Mouse (Mus musculus): ENCODE results near the gene Dhdh. TPM values are rescaled to one million over a fixed set of nuclear protein-coding genes. Genes with fewer than 3 reads are reported as not detected.
"Not testable (repeated sequence)": the region's sequence is repeated elsewhere in the genome, so short reads cannot be mapped to it uniquely, and the experiment has no call there.

The Dhdh gene
- total and polyA plus RNA-seq, 2 experiments from 2014 or later: 4.7 to 6.2 TPM

GRCm38 (mm10) chr7:45522194-45522752 is 33.7 kb upstream of the Dhdh start:
- WGBS: 51% methylated on average over 16 of the region's 16 CpGs
- H3K4me2 ChIP-seq (ENCODE audit: low read depth, low read length): peak overlapping the region; percentile 61
- H3K9ac ChIP-seq (replicated peaks; ENCODE audit: low read length): no peak overlapping the region; the same call in 1 of the 2 replicates
- no peak for TF ChIP-seq CTCF (IDR thresholded peaks at IDR 0.05; ENCODE audit: low read depth)
- DNase-seq (ENCODE audit: low spot score) (no peak), ATAC-seq (no peak)
- H3K4me3 ChIP-seq (ENCODE audit: low read length): peak overlapping the region; percentile 47
- H3K36me3 ChIP-seq (ENCODE audit: insufficient read depth, low read length): no peaks in the 10 kb centered on the region
- H3K9me3 ChIP-seq (ENCODE audit: low read length): no peaks in the 10 kb centered on the region
- H3K27ac ChIP-seq: no peak overlapping the region
- H3K4me1 ChIP-seq (ENCODE audit: insufficient read depth, low read length): peaks cover 11% of the 10 kb centered on the region; the same call in 1 of the 2 replicates
- no peaks in the 10 kb centered on the region for H3K27me3 ChIP-seq (ENCODE audit: insufficient read depth, low read length)

GRCm38 (mm10) chr7:45521728-45522184 is 33.2 kb upstream of the Dhdh start:
- H3K27ac ChIP-seq: peak overlapping the region; percentile 81
- peak overlapping the region; percentile 47 for H3K4me3 ChIP-seq (ENCODE audit: low read length)
- under 1% methylated on average over 28 of the region's 28 CpGs for WGBS
- DNase-seq (ENCODE audit: low spot score) (peak; percentile 96), ATAC-seq (peak; percentile 71)
- H3K4me2 ChIP-seq (ENCODE audit: low read depth, low read length): peak overlapping the region; percentile 61
- H3K9me3 ChIP-seq (ENCODE audit: low read length): no peaks in the 10 kb centered on the region
- no peaks in the 10 kb centered on the region for H3K36me3 ChIP-seq (ENCODE audit: insufficient read depth, low read length)
- TF ChIP-seq CTCF (IDR thresholded peaks at IDR 0.05; ENCODE audit: low read depth): peak; percentile 55
- H3K4me1 ChIP-seq (ENCODE audit: insufficient read depth, low read length): peaks cover 11% of the 10 kb centered on the region; the same call in 1 of the 2 replicates
- H3K9ac ChIP-seq (replicated peaks; ENCODE audit: low read length): peak overlapping the region; percentile 58
- H3K27me3 ChIP-seq (ENCODE audit: insufficient read depth, low read length): no peaks in the 10 kb centered on the region

- no peaks in the 10 kb centered on the region for H3K27me3 ChIP-seq (ENCODE audit: insufficient read depth, low read length)
- H3K36me3 ChIP-seq (ENCODE audit: insufficient read depth, low read length): no peaks in the 10 kb centered on the region
- H3K4me3 ChIP-seq (ENCODE audit: low read length): no peak overlapping the region
- peaks cover 11% of the 10 kb centered on the region; the same call in 1 of the 2 replicates for H3K4me1 ChIP-seq (ENCODE audit: insufficient read depth, low read length)
- DNase-seq (ENCODE audit: low spot score): no peak
- 91% methylated on average over 7 of the region's 7 CpGs for WGBS
- no peak for TF ChIP-seq CTCF (IDR thresholded peaks at IDR 0.05; ENCODE audit: low read depth)
- H3K4me2 ChIP-seq (ENCODE audit: low read depth, low read length): no peak overlapping the region
- no peak for ATAC-seq
- no peaks in the 10 kb centered on the region for H3K9me3 ChIP-seq (ENCODE audit: low read length)
- H3K9ac ChIP-seq (replicated peaks; ENCODE audit: low read length): no peak overlapping the region
- H3K27ac ChIP-seq: no peak overlapping the region
Observed at GRCm38 (mm10) chr7:45520605-45521004, 32.0 kb upstream of the Dhdh start.

GRCm38 (mm10) chr7:45519345-45520120 is 30.9 kb upstream of the Dhdh start:
- no peak for ATAC-seq
- no peaks in the 10 kb centered on the region for H3K9me3 ChIP-seq (ENCODE audit: low read length)
- H3K27ac ChIP-seq: no peak overlapping the region
- 72% methylated on average over 8 of the region's 8 CpGs for WGBS
- no peak overlapping the region for H3K9ac ChIP-seq (replicated peaks; ENCODE audit: low read length)
- 0 out of 2 replicates have a peak, but pooled peaks cover under 1% of the 10 kb centered on the region for H3K4me1 ChIP-seq (ENCODE audit: insufficient read depth, low read length)
- no peak overlapping the region for H3K4me2 ChIP-seq (ENCODE audit: low read depth, low read length)
- H3K27me3 ChIP-seq (ENCODE audit: insufficient read depth, low read length): no peaks in the 10 kb centered on the region
- no peak for TF ChIP-seq CTCF (IDR thresholded peaks at IDR 0.05; ENCODE audit: low read depth)
- DNase-seq (ENCODE audit: low spot score): no peak
- no peak overlapping the region for H3K4me3 ChIP-seq (ENCODE audit: low read length)
- H3K36me3 ChIP-seq (ENCODE audit: insufficient read depth, low read length): no peaks in the 10 kb centered on the region

- H3K9me3 ChIP-seq (ENCODE audit: low read length): no peaks in the 10 kb centered on the region
- no peaks in the 10 kb centered on the region for H3K4me1 ChIP-seq (ENCODE audit: insufficient read depth, low read length)
- 92% methylated on average over 16 of the region's 16 CpGs for WGBS
Observed at GRCm38 (mm10) chr7:45518618-45519017, 30.0 kb upstream of the Dhdh start.

GRCm38 (mm10) chr7:45516846-45517245 is 28.2 kb upstream of the Dhdh start:
- H3K4me3 ChIP-seq (ENCODE audit: low read length); ATAC-seq; H3K36me3 ChIP-seq (ENCODE audit: insufficient read depth, low read length); H3K9ac ChIP-seq (replicated peaks; ENCODE audit: low read length); H3K27me3 ChIP-seq (ENCODE audit: insufficient read depth, low read length); H3K27ac ChIP-seq; DNase-seq (ENCODE audit: low spot score); H3K4me1 ChIP-seq (ENCODE audit: insufficient read depth, low read length); H3K9me3 ChIP-seq (ENCODE audit: low read length); H3K4me2 ChIP-seq (ENCODE audit: low read depth, low read length): not testable (repeated sequence)
- 72% methylated on average over 5 of the region's 5 CpGs for WGBS

More at GRCm38 (mm10) chr7:45518618-45519017, 30.0 kb upstream of the Dhdh start:
- no peak overlapping the region for H3K4me3 ChIP-seq (ENCODE audit: low read length)
- ATAC-seq (no peak), DNase-seq (ENCODE audit: low spot score) (no peak)
- no peaks in the 10 kb centered on the region for H3K36me3 ChIP-seq (ENCODE audit: insufficient read depth, low read length)
- no peak overlapping the region for H3K4me2 ChIP-seq (ENCODE audit: low read depth, low read length)
- no peak overlapping the region for H3K9ac ChIP-seq (replicated peaks; ENCODE audit: low read length)
- no peaks in the 10 kb centered on the region for H3K27me3 ChIP-seq (ENCODE audit: insufficient read depth, low read length)
- TF ChIP-seq CTCF (IDR thresholded peaks at IDR 0.05; ENCODE audit: low read depth): no peak
- H3K27ac ChIP-seq: no peak overlapping the region
